Mouse (Mus musculus) urinary bladder, postnatal 4 days (tissue): ENCODE measurements around the gene Nectin4.
"Not testable (repeated sequence)": the region's sequence is repeated elsewhere in the genome, so short reads cannot be mapped to it uniquely, and the experiment has no call there.

Experiments used
- DNase-seq, 2 experiments: peaks; one replicate each; pipeline ENCODE4 v3.0.0; 2021 to 2022; ENCODE audit warnings: low spot score in 2 of 2

Gene Nectin4

DNA sequence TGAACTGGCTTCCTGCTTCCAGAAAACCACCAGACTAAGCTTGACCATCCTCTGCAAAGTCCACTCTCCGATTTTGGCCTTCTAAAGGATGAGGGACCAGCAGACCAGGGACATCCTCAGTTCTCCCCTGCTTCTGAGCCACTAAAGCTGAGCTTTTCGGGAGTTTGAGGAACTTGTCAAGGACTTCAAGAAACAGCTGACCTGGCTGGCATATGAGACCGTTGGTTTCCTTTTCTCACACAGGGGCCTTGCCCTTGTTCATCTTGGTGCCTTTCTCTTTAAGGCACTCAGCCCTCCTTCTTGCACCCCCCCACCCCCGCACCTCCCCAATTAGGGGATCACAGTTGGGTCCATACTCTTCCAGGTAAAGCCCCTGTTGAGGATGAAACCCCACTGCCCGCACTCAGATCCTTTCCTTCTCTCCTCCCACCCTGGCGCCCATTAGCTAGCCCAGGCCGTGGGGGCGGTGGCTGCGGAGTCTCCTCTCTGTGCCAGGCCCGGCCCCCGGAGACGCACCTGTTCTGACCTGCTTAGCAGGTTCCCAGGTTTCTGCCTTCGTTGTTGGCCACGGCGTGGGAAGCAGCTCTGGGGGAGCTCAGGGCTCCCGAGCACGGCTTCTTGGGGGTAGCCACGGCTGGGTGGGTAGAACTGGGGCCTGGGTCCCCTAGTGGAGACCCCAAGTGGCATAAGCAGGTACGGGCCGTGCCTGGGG is at the start of gene Nectin4:
TSS of gene Nectin4 (plus strand) at position 255 of the 712 bp plus-strand sequence.
- peak in 1 of 2 experiments; percentile 70 for DNase-seq

GRCm38 (mm10) chr1:171320151-171320550 is 49.7 kb upstream of the Nectin4 start:
- DNase-seq: no peak

DNA sequence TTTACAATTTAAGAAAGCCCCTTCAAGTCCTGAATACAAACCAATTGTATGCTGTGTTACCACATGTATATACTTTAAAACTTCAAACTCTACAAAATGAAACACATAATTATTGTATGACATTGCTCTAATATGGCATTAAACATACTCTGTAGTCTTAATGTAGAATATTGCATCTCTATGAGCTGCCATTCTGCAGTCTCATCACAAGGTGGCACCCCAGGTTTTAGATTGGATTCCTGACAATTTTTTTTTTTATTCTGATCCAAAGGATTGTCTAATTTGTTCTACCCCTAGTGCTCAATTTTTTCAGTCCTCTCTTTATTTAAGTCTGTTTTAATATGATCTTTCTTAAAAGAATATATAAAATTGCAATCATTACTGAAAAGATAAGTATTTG is 48.5 kb upstream of the Nectin4 start:
- no peak for DNase-seq

GRCm38 (mm10) chr1:171322012-171322411 is 47.9 kb upstream of the Nectin4 start:
- DNase-seq: no peak

GRCm38 (mm10) chr1:171325571-171325970 is 44.3 kb upstream of the Nectin4 start:
- no peak for DNase-seq

DNA sequence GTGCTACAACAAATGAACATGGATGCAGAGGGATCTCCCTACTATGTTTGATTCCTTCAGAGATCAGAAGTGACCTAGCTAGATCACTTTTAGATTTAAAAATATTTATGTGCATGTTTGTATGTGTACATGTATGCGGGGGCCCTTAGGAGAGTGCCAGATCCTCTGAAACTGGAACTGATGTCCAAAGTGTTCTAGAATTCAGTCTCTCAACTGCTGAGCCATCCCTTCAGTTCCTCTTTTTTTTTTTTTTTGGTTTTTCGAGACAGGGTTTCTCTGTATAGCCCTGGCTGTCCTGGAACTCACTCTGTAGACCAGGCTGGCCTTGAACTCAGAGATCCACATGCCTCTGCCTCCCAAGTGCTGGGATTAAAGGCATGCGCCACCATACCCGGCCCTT is 43.3 kb upstream of the Nectin4 start:
- not testable (repeated sequence) for DNase-seq

- DNase-seq: no peak
Measured at GRCm38 (mm10) chr1:171328244-171328643, 41.7 kb upstream of the Nectin4 start.

DNA sequence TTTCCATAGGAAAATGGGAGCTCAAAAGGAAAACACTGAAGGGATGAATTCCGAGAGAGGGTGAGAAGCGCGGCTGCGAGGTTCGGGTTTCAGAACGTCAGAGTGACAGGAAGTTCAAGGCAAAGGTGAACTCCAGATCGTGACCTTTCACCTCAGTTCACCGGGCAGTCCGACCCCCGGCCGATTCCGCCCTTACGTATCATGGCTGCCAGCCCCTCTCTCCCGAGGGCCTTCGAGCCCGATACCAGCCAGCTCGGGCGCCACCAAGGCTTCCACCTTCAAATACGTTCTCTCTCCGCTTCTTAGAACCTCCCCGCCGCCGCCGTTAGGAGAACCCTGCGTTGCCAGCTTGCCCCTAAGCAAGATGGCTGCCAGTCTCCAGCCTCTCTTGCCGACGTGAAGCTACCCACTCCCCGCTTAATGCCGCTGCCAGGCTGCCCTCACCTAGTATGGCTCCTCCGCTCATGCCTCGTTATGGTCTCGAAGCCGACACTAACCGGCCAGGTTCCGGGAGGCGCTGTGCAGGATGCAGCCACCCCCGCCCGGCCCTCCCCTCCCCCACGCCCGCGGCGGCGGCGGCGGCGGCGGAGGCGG is 41.0 kb upstream of the Nectin4 start, which contains the start of gene Dedd:
TSS of gene Dedd (plus strand) at position 307 of the 594 bp plus-strand sequence.
- DNase-seq: peak; percentile 87 to 91

GRCm38 (mm10) chr1:171329433-171330215 is 40.3 kb upstream of the Nectin4 start:
- DNase-seq: peak in 1 of 2 experiments; percentile 83

DNA sequence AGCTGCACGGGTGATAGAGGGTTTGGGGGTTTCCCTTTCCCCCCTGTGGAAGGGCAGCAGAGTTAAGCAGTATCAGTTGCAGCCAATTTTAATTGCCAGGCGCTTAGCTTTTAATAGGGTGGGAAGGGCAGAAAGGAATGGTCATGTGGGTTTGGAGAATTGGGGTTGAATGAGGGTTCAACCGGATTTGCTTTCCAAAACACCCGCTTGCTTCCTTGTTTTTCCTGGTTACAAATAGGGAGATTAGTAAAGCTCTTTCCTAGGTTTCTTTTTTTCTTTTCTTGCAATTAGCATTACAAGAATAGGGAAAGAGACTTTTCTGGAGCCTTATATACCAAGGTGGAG is 39.7 kb upstream of the Nectin4 start:
- DNase-seq: no peak

DNA sequence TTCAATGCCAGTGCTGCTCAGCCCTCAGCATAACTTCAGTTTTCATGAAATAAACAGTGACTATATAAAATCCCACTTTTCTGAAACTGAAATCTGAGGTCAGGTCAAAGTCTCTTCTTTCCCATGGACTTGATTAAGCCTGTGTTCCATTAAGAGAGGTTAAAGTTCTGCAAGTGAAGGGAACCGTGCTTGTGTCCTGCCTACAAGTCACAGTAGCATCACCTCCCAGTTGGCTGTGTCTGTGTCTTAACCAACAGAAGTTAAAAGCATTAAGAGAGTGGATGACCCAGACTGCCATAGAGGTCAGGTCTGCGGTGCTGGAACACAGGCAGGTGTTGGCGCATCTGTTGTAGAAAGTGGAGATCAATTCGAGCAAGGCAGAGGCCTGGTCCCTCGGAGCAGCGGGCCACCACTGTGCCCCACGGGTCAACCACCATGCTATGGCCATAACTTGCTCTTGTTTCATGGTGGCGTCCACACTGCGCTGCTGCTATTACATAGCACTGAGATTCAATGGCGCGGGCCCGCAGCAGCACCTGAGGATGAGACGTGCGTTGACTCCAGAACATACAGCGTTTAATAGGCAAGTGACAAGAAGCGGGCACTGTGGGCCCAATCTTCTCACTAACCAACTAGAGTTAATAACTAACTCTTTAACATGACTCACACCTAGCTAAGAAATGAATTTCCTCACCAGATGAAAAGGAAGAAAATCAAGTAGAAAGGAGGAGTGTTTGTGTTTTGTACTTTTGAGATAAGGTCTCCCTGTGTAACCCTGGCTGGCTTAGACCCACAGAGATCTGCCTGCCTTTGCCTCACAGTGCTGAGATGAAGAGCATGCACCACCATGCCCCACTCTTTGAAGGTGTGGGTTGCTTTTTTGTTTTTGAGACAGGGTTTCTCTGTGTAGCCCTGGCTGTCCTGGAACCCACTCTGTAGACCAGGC is 27.4 kb upstream of the Nectin4 start:
- DNase-seq: no peak

- no peak for DNase-seq
Measured at GRCm38 (mm10) chr1:171343922-171344677, 25.8 kb upstream of the Nectin4 start.

GRCm38 (mm10) chr1:171344715-171345114 is 25.2 kb upstream of the Nectin4 start:
- no peak for DNase-seq

- peak; percentile 85 to 93 for DNase-seq
Measured at GRCm38 (mm10) chr1:171345225-171346094, 24.4 kb upstream of the Nectin4 start, which contains the start of the genes Nit1 and Pfdn2. TSS of gene Nit1 (minus strand) at chr1:171345646. TSS of gene Pfdn2 (plus strand) at chr1:171345670.

GRCm38 (mm10) chr1:171346095-171346450 is 23.8 kb upstream of the Nectin4 start:
- no peak for DNase-seq

GRCm38 (mm10) chr1:171348665-171349064 is 21.2 kb upstream of the Nectin4 start:
- no peak for DNase-seq

- no peak for DNase-seq
Measured at GRCm38 (mm10) chr1:171349210-171349609, 20.7 kb upstream of the Nectin4 start.

- DNase-seq: no peak
Measured at GRCm38 (mm10) chr1:171355812-171356340, 14.0 kb upstream of the Nectin4 start.

GRCm38 (mm10) chr1:171356814-171357213 is 13.1 kb upstream of the Nectin4 start:
- no peak for DNase-seq
